Mouse (Mus musculus) forebrain, embryonic 13.5 days (tissue): Measurements from ENCODE around the gene Gm20388. TPM values are rescaled to one million over a fixed set of nuclear protein-coding genes. Genes with fewer than 3 reads are reported as not detected.

ENCODE experiments used
- ATAC-seq: fragments of 200-750 bp; cut with Nextera tagmentation; 2 replicates; pipeline ENCODE4 v1.8.0; 2017
- H3K27ac ChIP-seq: fragments of 300-500 bp; sonication (generic); 2 replicates; pipeline ENCODE4 v1.5.1; 2015; ENCODE audit warnings: inconsistent platforms, mild to moderate bottlenecking, moderate library complexity
- H3K27me3 ChIP-seq: fragments of 300-500 bp; sonication (generic); 2 replicates; pipeline ENCODE4 v1.6.1; 2015; ENCODE audit warnings: mild to moderate bottlenecking, inconsistent platforms
- H3K36me3 ChIP-seq: fragments of 300-500 bp; sonication (generic); 2 replicates; pipeline ENCODE4 v1.6.1; 2015; ENCODE audit warnings: mild to moderate bottlenecking, inconsistent platforms; ENCODE audit not compliant: poor library complexity, severe bottlenecking
- H3K4me1 ChIP-seq: fragments of 300-500 bp; sonication (generic); 2 replicates; pipeline ENCODE4 v1.6.1; 2015; ENCODE audit warnings: inconsistent platforms
- H3K4me2 ChIP-seq: fragments of 300-500 bp; sonication (generic); 2 replicates; pipeline ENCODE4 v1.6.1; 2015; ENCODE audit warnings: inconsistent platforms, mild to moderate bottlenecking, moderate library complexity
- H3K4me3 ChIP-seq: fragments of 300-500 bp; sonication (generic); 2 replicates; pipeline ENCODE4 v1.5.1; 2015; ENCODE audit warnings: mild to moderate bottlenecking, inconsistent platforms
- H3K9ac ChIP-seq: fragments of 300-500 bp; sonication (generic); 2 replicates; pipeline ENCODE4 v1.6.1; 2015; ENCODE audit warnings: mild to moderate bottlenecking, inconsistent platforms
- H3K9me3 ChIP-seq: fragments of 300-500 bp; sonication (generic); replicated peaks from 2 replicates; pipeline ENCODE4 v1.6.1; 2016; ENCODE audit warnings: inconsistent platforms
- WGBS: fragments of 180-500 bp; shearing (Covaris S2); methylation state at CpG from one replicate; pipeline ENCODE4 v1.1.7; 2015; 5-methylcytosine and 5-hydroxymethylcytosine counted together
- polyA plus RNA-seq: library from polyadenylated mRNA; unstranded; fragments of >200 nt; fragmentation: Nextera tagmentation; extraction: Ambion mirVana; gene quantifications from 2 replicates; pipeline ENCODE4 v1.2.1, GENCODE M21; 2015

The Gm20388 gene
- polyA plus RNA-seq, 1 experiment from 2014 or later: 5.6 TPM

GRCm38 (mm10) chr8:123838496-123838895 lies 3927.9 kb downstream of the Gm20388 start:
- no peak overlapping the region for H3K4me2 ChIP-seq
- no peak overlapping the region for H3K9ac ChIP-seq
- H3K4me3 ChIP-seq: no peak overlapping the region
- no peaks in the 10 kb centered on the region for H3K27me3 ChIP-seq
- H3K36me3 ChIP-seq: peaks cover 61% of the 10 kb centered on the region
- ATAC-seq: no peak
- H3K27ac ChIP-seq: no peak overlapping the region
- no peaks in the 10 kb centered on the region for H3K4me1 ChIP-seq
- WGBS: 75% methylated on average over 9 of the region's 9 CpGs
- no peaks in the 10 kb centered on the region for H3K9me3 ChIP-seq

GRCm38 (mm10) chr8:123840578-123841345 lies 3930.1 kb downstream of the Gm20388 start:
- no peak overlapping the region for H3K4me2 ChIP-seq
- peaks cover 51% of the 10 kb centered on the region for H3K36me3 ChIP-seq
- 93% methylated on average over 15 of the region's 15 CpGs for WGBS
- H3K27ac ChIP-seq: no peak overlapping the region
- no peaks in the 10 kb centered on the region for H3K9me3 ChIP-seq
- no peaks in the 10 kb centered on the region for H3K4me1 ChIP-seq
- no peak overlapping the region for H3K9ac ChIP-seq
- H3K4me3 ChIP-seq: no peak overlapping the region
- ATAC-seq: no peak
- H3K27me3 ChIP-seq: no peaks in the 10 kb centered on the region

GRCm38 (mm10) chr8:123842086-123842485 lies 3931.4 kb downstream of the Gm20388 start:
- Histone ChIP-seq H3K4me1 (no peaks in the 10 kb centered on the region), H3K36me3 (peaks cover 38% of the 10 kb centered on the region), H3K27me3 (no peaks in the 10 kb centered on the region), H3K27ac (no peak overlapping the region), H3K9me3 (no peaks in the 10 kb centered on the region), H3K4me2 (no peak overlapping the region), H3K4me3 (no peak overlapping the region), H3K9ac (no peak overlapping the region)
- no peak for ATAC-seq
- 89% methylated on average over 12 of the region's 12 CpGs for WGBS

GRCm38 (mm10) chr8:123844341-123844740 lies 3933.7 kb downstream of the Gm20388 start:
- no peaks in the 10 kb centered on the region for H3K27me3 ChIP-seq
- H3K4me1 ChIP-seq: no peaks in the 10 kb centered on the region
- peak overlapping the region; percentile 11; the same call in 1 of the 2 replicates for H3K27ac ChIP-seq
- no peak for ATAC-seq
- H3K4me3 ChIP-seq: no peak overlapping the region
- H3K9me3 ChIP-seq: no peaks in the 10 kb centered on the region
- H3K9ac ChIP-seq: no peak overlapping the region
- H3K36me3 ChIP-seq: peaks cover 30% of the 10 kb centered on the region
- 83% methylated on average over 7 of the region's 7 CpGs for WGBS
- H3K4me2 ChIP-seq: no peak overlapping the region

GRCm38 (mm10) chr8:123845114-123845513 lies 3934.5 kb downstream of the Gm20388 start:
- ATAC-seq: no peak
- WGBS: 95% methylated on average over 13 of the region's 13 CpGs
- Histone ChIP-seq H3K4me2 (no peak overlapping the region), H3K27ac (0 out of 2 replicates have a peak overlapping the region, but pooled peaks have one; percentile 11), H3K36me3 (peaks cover 30% of the 10 kb centered on the region), H3K9ac (no peak overlapping the region), H3K4me1 (no peaks in the 10 kb centered on the region), H3K9me3 (no peaks in the 10 kb centered on the region), H3K4me3 (no peak overlapping the region), H3K27me3 (no peaks in the 10 kb centered on the region)

- Histone ChIP-seq H3K36me3 (peaks cover 25% of the 10 kb centered on the region), H3K27me3 (no peaks in the 10 kb centered on the region), H3K4me1 (no peaks in the 10 kb centered on the region), H3K9me3 (no peaks in the 10 kb centered on the region), H3K9ac (no peak overlapping the region), H3K27ac (no peak overlapping the region), H3K4me3 (no peak overlapping the region), H3K4me2 (no peak overlapping the region)
- ATAC-seq: no peak
- 93% methylated on average over 10 of the region's 10 CpGs for WGBS
Measured at GRCm38 (mm10) chr8:123845991-123846390, 3935.3 kb downstream of the Gm20388 start.

- ATAC-seq: no peak
Measured at GRCm38 (mm10) chr8:123846509-123846908, 3935.9 kb downstream of the Gm20388 start.

GRCm38 (mm10) chr8:123847546-123847945 lies 3936.9 kb downstream of the Gm20388 start:
- peaks cover 12% of the 10 kb centered on the region; the same call in 1 of the 2 replicates for H3K36me3 ChIP-seq
- H3K9me3 ChIP-seq: no peaks in the 10 kb centered on the region
- no peak overlapping the region for H3K9ac ChIP-seq
- no peak for ATAC-seq
- no peaks in the 10 kb centered on the region for H3K27me3 ChIP-seq
- no peaks in the 10 kb centered on the region for H3K4me1 ChIP-seq
- no peak overlapping the region for H3K27ac ChIP-seq
- no peak overlapping the region for H3K4me2 ChIP-seq
- WGBS: 67% methylated on average over 3 of the region's 3 CpGs
- H3K4me3 ChIP-seq: no peak overlapping the region

More at GRCm38 (mm10) chr8:123846509-123846908, 3935.9 kb downstream of the Gm20388 start:
- no peak overlapping the region for H3K27ac ChIP-seq
- no peaks in the 10 kb centered on the region for H3K27me3 ChIP-seq
- WGBS: 95% methylated on average over 12 of the region's 12 CpGs
- no peaks in the 10 kb centered on the region for H3K4me1 ChIP-seq
- H3K4me2 ChIP-seq: no peak overlapping the region
- no peak overlapping the region for H3K4me3 ChIP-seq
- no peaks in the 10 kb centered on the region for H3K9me3 ChIP-seq
- no peak overlapping the region for H3K9ac ChIP-seq
- H3K36me3 ChIP-seq: peaks cover 19% of the 10 kb centered on the region

- H3K4me3 ChIP-seq: no peak overlapping the region
Measured at GRCm38 (mm10) chr8:123849352-123849751, 3938.7 kb downstream of the Gm20388 start.

GRCm38 (mm10) chr8:123851590-123851989 lies 3940.9 kb downstream of the Gm20388 start:
- no peak for ATAC-seq
- H3K4me1 ChIP-seq: no peaks in the 10 kb centered on the region
- H3K27ac ChIP-seq: no peak overlapping the region
- WGBS: 64% methylated on average over 5 of the region's 5 CpGs
- H3K36me3 ChIP-seq: no peaks in the 10 kb centered on the region
- no peak overlapping the region for H3K4me2 ChIP-seq
- H3K9me3 ChIP-seq: no peaks in the 10 kb centered on the region
- no peak overlapping the region for H3K9ac ChIP-seq
- H3K27me3 ChIP-seq: no peaks in the 10 kb centered on the region
- no peak overlapping the region for H3K4me3 ChIP-seq

More at GRCm38 (mm10) chr8:123849352-123849751, 3938.7 kb downstream of the Gm20388 start:
- H3K4me1 ChIP-seq: no peaks in the 10 kb centered on the region
- no peak overlapping the region for H3K27ac ChIP-seq
- H3K36me3 ChIP-seq: peaks cover 8% of the 10 kb centered on the region; the same call in 1 of the 2 replicates
- H3K9me3 ChIP-seq: no peaks in the 10 kb centered on the region
- no peak overlapping the region for H3K4me2 ChIP-seq
- H3K9ac ChIP-seq: no peak overlapping the region
- ATAC-seq: no peak
- 84% methylated on average over 4 of the region's 4 CpGs for WGBS
- no peaks in the 10 kb centered on the region for H3K27me3 ChIP-seq

- 100% methylated on average over 1 of the region's 1 CpGs for WGBS
- Histone ChIP-seq H3K4me2 (no peak overlapping the region), H3K4me3 (no peak overlapping the region), H3K27ac (no peak overlapping the region), H3K27me3 (no peaks in the 10 kb centered on the region), H3K4me1 (peaks cover 15% of the 10 kb centered on the region), H3K36me3 (no peaks in the 10 kb centered on the region), H3K9ac (no peak overlapping the region), H3K9me3 (no peaks in the 10 kb centered on the region)
- ATAC-seq: no peak
Measured at GRCm38 (mm10) chr8:123854252-123854651, 3943.6 kb downstream of the Gm20388 start.

GRCm38 (mm10) chr8:123854733-123855475 lies 3944.3 kb downstream of the Gm20388 start:
- Histone ChIP-seq H3K4me2 (no peak overlapping the region), H3K9ac (no peak overlapping the region), H3K27me3 (no peaks in the 10 kb centered on the region), H3K27ac (no peak overlapping the region), H3K36me3 (no peaks in the 10 kb centered on the region), H3K4me3 (no peak overlapping the region), H3K9me3 (no peaks in the 10 kb centered on the region), H3K4me1 (peaks cover 15% of the 10 kb centered on the region)
- 79% methylated on average over 9 of the region's 9 CpGs for WGBS
- no peak for ATAC-seq
